Mouse (Mus musculus): ENCODE results near the gene Det1. TPM values are rescaled to one million over a fixed set of nuclear protein-coding genes. Genes with fewer than 3 reads are reported as not detected.

The Det1 gene
- polyA plus RNA-seq, 1 experiment from 2014 or later, result 21.3 TPM

- H3K36me3 ChIP-seq, result peaks cover 53% of the 10 kb centered on the region
- no peaks in the 10 kb centered on the region for H3K27me3 ChIP-seq
- 92% methylated on average over 5 of the region's 5 CpGs for WGBS
- H3K9me3 ChIP-seq, result no peaks in the 10 kb centered on the region
- H3K4me3 ChIP-seq, result no peak overlapping the region
- no peak for ATAC-seq (ENCODE audit: low FRiP score, low read depth)
- H3K9ac ChIP-seq (replicated peaks), result no peak overlapping the region
- peaks cover 9% of the 10 kb centered on the region for H3K4me1 ChIP-seq
- no peak overlapping the region for H3K4me2 ChIP-seq (replicated peaks)
- no peak overlapping the region for H3K27ac ChIP-seq (replicated peaks)
Observed at GRCm38 (mm10) chr7:78841601-78842000, 5.5 kb downstream of the Det1 start.

- no peak overlapping the region for H3K9ac ChIP-seq (replicated peaks)
- H3K27me3 ChIP-seq, result no peaks in the 10 kb centered on the region
- no peaks in the 10 kb centered on the region for H3K4me1 ChIP-seq
- peaks cover 56% of the 10 kb centered on the region for H3K36me3 ChIP-seq
- ATAC-seq (ENCODE audit: low FRiP score, low read depth), result no peak
- 79% methylated on average over 4 of the region's 4 CpGs for WGBS
- no peak overlapping the region for H3K4me3 ChIP-seq
- H3K27ac ChIP-seq (replicated peaks), result no peak overlapping the region
- H3K4me2 ChIP-seq (replicated peaks), result no peak overlapping the region
- no peaks in the 10 kb centered on the region for H3K9me3 ChIP-seq
Observed at GRCm38 (mm10) chr7:78837250-78837649, 9.8 kb downstream of the Det1 start.

GRCm38 (mm10) chr7:78835656-78836055 lies 11.4 kb downstream of the Det1 start:
- no peak overlapping the region for H3K4me3 ChIP-seq
- no peak for ATAC-seq (ENCODE audit: low FRiP score, low read depth)
- no peaks in the 10 kb centered on the region for H3K9me3 ChIP-seq
- H3K9ac ChIP-seq (replicated peaks), result no peak overlapping the region
- H3K4me1 ChIP-seq, result no peaks in the 10 kb centered on the region
- no peak overlapping the region for H3K4me2 ChIP-seq (replicated peaks)
- H3K36me3 ChIP-seq, result peaks cover 47% of the 10 kb centered on the region
- no peak overlapping the region for H3K27ac ChIP-seq (replicated peaks)
- no peaks in the 10 kb centered on the region for H3K27me3 ChIP-seq
- WGBS, result 87% methylated on average over 4 of the region's 4 CpGs

GRCm38 (mm10) chr7:78827749-78828362 lies 19.2 kb downstream of the Det1 start:
- Histone ChIP-seq H3K9me3 (no peaks in the 10 kb centered on the region), H3K4me1 (peaks cover 10% of the 10 kb centered on the region; the same call in 1 of the 2 replicates), H3K9ac (replicated peaks) (no peak overlapping the region), H3K36me3 (peaks cover 44% of the 10 kb centered on the region), H3K27ac (replicated peaks) (peak overlapping the region; percentile 60), H3K27me3 (no peaks in the 10 kb centered on the region), H3K4me2 (replicated peaks) (no peak overlapping the region), H3K4me3 (no peak overlapping the region)
- 88% methylated on average over 14 of the region's 14 CpGs for WGBS
- no peak for ATAC-seq (ENCODE audit: low FRiP score, low read depth)

GRCm38 (mm10) chr7:78826682-78827385 lies 20.2 kb downstream of the Det1 start:
- peak overlapping the region; percentile 60 for H3K27ac ChIP-seq (replicated peaks)
- no peaks in the 10 kb centered on the region for H3K27me3 ChIP-seq
- no peak overlapping the region for H3K4me2 ChIP-seq (replicated peaks)
- no peak overlapping the region for H3K4me3 ChIP-seq
- WGBS, result 63% methylated on average over 9 of the region's 9 CpGs
- no peak overlapping the region for H3K9ac ChIP-seq (replicated peaks)
- peaks cover 10% of the 10 kb centered on the region; the same call in 1 of the 2 replicates for H3K4me1 ChIP-seq
- no peaks in the 10 kb centered on the region for H3K9me3 ChIP-seq
- ATAC-seq (ENCODE audit: low FRiP score, low read depth), result peak; percentile 89
- H3K36me3 ChIP-seq, result peaks cover 45% of the 10 kb centered on the region

GRCm38 (mm10) chr7:78818336-78818735 lies 28.7 kb downstream of the Det1 start:
- ATAC-seq (ENCODE audit: low FRiP score, low read depth), result no peak
- WGBS, result 91% methylated on average over 12 of the region's 12 CpGs
- H3K27ac ChIP-seq (replicated peaks), result no peak overlapping the region
- H3K27me3 ChIP-seq, result no peaks in the 10 kb centered on the region
- H3K9me3 ChIP-seq, result no peaks in the 10 kb centered on the region
- no peak overlapping the region for H3K4me2 ChIP-seq (replicated peaks)
- H3K4me3 ChIP-seq, result no peak overlapping the region
- peaks cover 11% of the 10 kb centered on the region for H3K36me3 ChIP-seq
- peaks cover 5% of the 10 kb centered on the region; the same call in 1 of the 2 replicates for H3K4me1 ChIP-seq
- no peak overlapping the region for H3K9ac ChIP-seq (replicated peaks)

- Histone ChIP-seq H3K9me3 (no peaks in the 10 kb centered on the region), H3K4me2 (replicated peaks) (no peak overlapping the region), H3K27me3 (no peaks in the 10 kb centered on the region), H3K4me3 (no peak overlapping the region), H3K4me1 (peaks cover 5% of the 10 kb centered on the region; the same call in 1 of the 2 replicates), H3K36me3 (no peaks in the 10 kb centered on the region), H3K27ac (replicated peaks) (0 out of 2 replicates have a peak overlapping the region, but pooled peaks have one; percentile 10), H3K9ac (replicated peaks) (no peak overlapping the region)
- no peak for ATAC-seq (ENCODE audit: low FRiP score, low read depth)
Observed at GRCm38 (mm10) chr7:78814766-78815165, 32.3 kb downstream of the Det1 start.

- Histone ChIP-seq H3K9me3 (no peaks in the 10 kb centered on the region), H3K27me3 (no peaks in the 10 kb centered on the region), H3K9ac (replicated peaks) (no peak overlapping the region), H3K4me3 (no peak overlapping the region), H3K36me3 (no peaks in the 10 kb centered on the region), H3K27ac (replicated peaks) (no peak overlapping the region), H3K4me2 (replicated peaks) (no peak overlapping the region), H3K4me1 (peaks cover 5% of the 10 kb centered on the region; the same call in 1 of the 2 replicates)
- no peak for ATAC-seq (ENCODE audit: low FRiP score, low read depth)
- WGBS, result 90% methylated on average over 6 of the region's 6 CpGs
Observed at GRCm38 (mm10) chr7:78813791-78814190, 33.3 kb downstream of the Det1 start.

GRCm38 (mm10) chr7:78807192-78807591 lies 39.9 kb downstream of the Det1 start:
- no peak overlapping the region for H3K4me2 ChIP-seq (replicated peaks)
- 85% methylated on average over 4 of the region's 4 CpGs for WGBS
- no peak overlapping the region for H3K9ac ChIP-seq (replicated peaks)
- no peaks in the 10 kb centered on the region for H3K36me3 ChIP-seq
- no peak for ATAC-seq (ENCODE audit: low FRiP score, low read depth)
- H3K27ac ChIP-seq (replicated peaks), result no peak overlapping the region
- no peaks in the 10 kb centered on the region for H3K9me3 ChIP-seq
- no peak overlapping the region for H3K4me3 ChIP-seq
- no peaks in the 10 kb centered on the region for H3K27me3 ChIP-seq
- H3K4me1 ChIP-seq, result no peaks in the 10 kb centered on the region

- peaks cover 1% of the 10 kb centered on the region for H3K4me1 ChIP-seq
- peaks cover 29% of the 10 kb centered on the region for H3K27me3 ChIP-seq
- H3K36me3 ChIP-seq, result no peaks in the 10 kb centered on the region
- H3K4me2 ChIP-seq (replicated peaks), result no peak overlapping the region
- no peak overlapping the region for H3K27ac ChIP-seq (replicated peaks)
- H3K9me3 ChIP-seq, result no peaks in the 10 kb centered on the region
- H3K4me3 ChIP-seq, result no peak overlapping the region
- ATAC-seq (ENCODE audit: low FRiP score, low read depth), result no peak
- 90% methylated on average over 3 of the region's 3 CpGs for WGBS
- H3K9ac ChIP-seq (replicated peaks), result no peak overlapping the region
Observed at GRCm38 (mm10) chr7:78803841-78804240, 43.2 kb downstream of the Det1 start.

GRCm38 (mm10) chr7:78799730-78800496 lies 47.1 kb downstream of the Det1 start:
- ATAC-seq (ENCODE audit: low FRiP score, low read depth), result no peak
- Histone ChIP-seq H3K4me1 (peaks cover 15% of the 10 kb centered on the region), H3K9ac (replicated peaks) (no peak overlapping the region), H3K27me3 (peaks cover 40% of the 10 kb centered on the region), H3K9me3 (no peaks in the 10 kb centered on the region), H3K36me3 (no peaks in the 10 kb centered on the region), H3K4me2 (replicated peaks) (no peak overlapping the region), H3K4me3 (no peak overlapping the region), H3K27ac (replicated peaks) (no peak overlapping the region)
- WGBS, result 80% methylated on average over 9 of the region's 9 CpGs

Measured in midbrain, embryonic 12.5 days (tissue).